Mouse (Mus musculus): ENCODE results near the gene Rad21l.

DNA sequence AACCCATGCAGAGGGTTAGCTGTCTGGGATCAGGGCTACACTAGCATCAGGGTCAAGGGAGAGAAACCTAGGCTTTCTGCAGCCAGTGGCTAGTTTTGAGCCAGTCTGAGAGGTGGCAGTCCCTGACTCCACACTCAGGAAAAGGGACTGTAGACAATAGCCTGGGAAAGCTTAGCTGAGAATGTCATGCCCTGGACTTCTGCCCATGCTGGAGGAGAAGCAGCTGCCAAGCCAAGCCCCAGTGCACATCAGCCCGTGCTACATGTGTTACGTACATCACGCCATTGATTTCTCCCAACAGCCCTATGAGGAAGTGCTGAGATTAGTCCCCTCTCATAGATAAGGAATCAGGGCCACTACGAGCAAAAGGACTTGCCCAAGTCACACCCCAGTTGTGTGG lies 66.2 kb downstream of the Rad21l start:
- no peak for TF ChIP-seq POLR2A (IDR thresholded peaks at IDR 0.05; ENCODE audit: borderline replicate concordance, insufficient read depth, low read length)
- TF ChIP-seq CTCF (IDR thresholded peaks at IDR 0.05; ENCODE audit: borderline replicate concordance, insufficient read depth, low read depth, low read length), result no peak
